12 mouse cellular contexts compared by ENCODE assay signal in the genomic region with DNA sequence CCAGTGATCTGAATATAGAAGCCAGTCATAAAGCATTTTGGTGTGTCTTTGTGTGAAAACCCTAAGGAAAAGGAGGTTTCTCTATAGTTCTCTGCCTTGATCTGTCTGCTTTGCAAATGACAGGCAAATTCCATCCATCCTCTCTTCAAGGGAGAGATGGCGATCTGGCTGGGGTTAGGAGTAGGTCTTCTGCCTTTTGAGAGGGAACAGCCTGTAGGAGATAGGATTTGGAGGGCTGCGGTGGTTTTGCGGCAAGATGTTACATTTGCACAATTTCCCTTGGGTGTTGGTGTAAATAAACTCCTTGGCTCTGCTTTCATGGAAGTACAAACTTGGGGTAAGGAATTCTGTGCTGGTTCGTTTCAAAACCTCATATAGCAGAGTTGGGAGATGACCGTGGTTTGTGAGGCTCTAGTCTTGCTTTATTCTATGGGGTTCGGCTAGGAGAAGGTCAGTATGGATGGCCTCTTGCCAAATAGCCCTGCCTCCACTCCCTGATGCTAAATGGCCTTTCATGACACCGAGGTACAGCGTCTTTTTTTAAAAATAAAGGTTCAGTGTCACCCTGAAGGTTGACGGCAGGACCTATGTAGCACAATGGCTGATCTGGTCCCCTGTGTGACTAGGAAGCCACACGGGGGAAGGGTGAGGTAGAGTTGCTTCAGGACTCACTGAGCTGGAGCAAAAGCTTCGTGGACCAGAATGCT.
DNase-seq lines count a peak whose midpoint lies in the region; ATAC-seq lines count a peak whose summit lies in the region.
"Had no signal": no experiment of that assay in that cellular context is flagged by ENCODE, and none has a peak within 500 bp of the region (broad histone marks: within the 10 kb centered on the region; RNA-seq: fewer than 3 reads in every experiment).

No protein-coding gene starts in this region.

- H3K4me3 ChIP-seq in forebrain, embryonic 14.5 days (ENCODE audit: low read depth, low read length) = peak overlapping the region; percentile 39
- peak overlapping the region; percentile 44 for H3K4me3 ChIP-seq in midbrain, embryonic 13.5 days (replicated peaks)
- no peak overlapping the region for H3K4me3 ChIP-seq in liver, embryonic 12.5 days
- H3K4me3 ChIP-seq: megakaryocyte, embryonic 14.5 days had no signal

- peak overlapping the region; percentile 62 for H3K4me2 ChIP-seq in forebrain, embryonic 14.5 days (ENCODE audit: low read length)
- peak overlapping the region; percentile 66 for H3K4me2 ChIP-seq in midbrain, embryonic 13.5 days (replicated peaks)
- H3K4me2 ChIP-seq in liver, embryonic 12.5 days = no peak overlapping the region

- 76% methylated on average over 11 of the region's 11 CpGs for WGBS in forebrain, embryonic 14.5 days
- WGBS in midbrain, embryonic 13.5 days = 73% methylated on average over 11 of the region's 11 CpGs
- 70% methylated on average over 11 of the region's 11 CpGs for WGBS in liver, embryonic 12.5 days (ENCODE audit: insufficient replicate concordance)

- H3K27me3 ChIP-seq in forebrain, embryonic 14.5 days (replicated peaks; ENCODE audit: control insufficient read depth, insufficient read depth, low read length) = no peaks in the 10 kb centered on the region
- no peaks in the 10 kb centered on the region for H3K27me3 ChIP-seq in midbrain, embryonic 13.5 days
- H3K27me3 ChIP-seq in liver, embryonic 12.5 days (replicated peaks) = peaks cover 25% of the 10 kb centered on the region

- H3K27ac ChIP-seq in forebrain, embryonic 14.5 days (ENCODE audit: low read depth, low read length) = peak overlapping the region; percentile 10; the same call in 1 of the 2 replicates
- H3K27ac ChIP-seq in midbrain, embryonic 13.5 days = peak overlapping the region; percentile 95; the same call in 1 of the 2 replicates
- no peak overlapping the region for H3K27ac ChIP-seq in liver, embryonic 12.5 days

- peak; percentile 66 for DNase-seq in cerebellum, adult 11-12 months
- DNase-seq in cerebellum, adult 9-10 months = peak; percentile 78
- DNase-seq in forebrain, embryonic 14.5 days (ENCODE audit: low spot score) = no peak
- DNase-seq: B cell, adult 2 months; kidney, postnatal 4 days; spleen, adult 18-20 months had no signal

- no peak for ATAC-seq in cerebellum, adult (ENCODE audit: insufficient number of reproducible peaks, low FRiP score, low TSS enrichment)
- no peak for ATAC-seq in forebrain, embryonic 14.5 days
- no peak for ATAC-seq in midbrain, embryonic 13.5 days
- ATAC-seq in erythroblast, adult 5-6 weeks (replicated peaks; ENCODE audit: low FRiP score, poor library complexity, severe bottlenecking) = no peak
- ATAC-seq in granulocyte monocyte progenitor cell, adult 5-6 weeks (replicated peaks; ENCODE audit: poor library complexity, severe bottlenecking) = no peak
- ATAC-seq in liver, embryonic 12.5 days = no peak

- H3K9me3 ChIP-seq in forebrain, embryonic 14.5 days (replicated peaks; ENCODE audit: control insufficient read depth, low read length) = no peaks in the 10 kb centered on the region
- no peaks in the 10 kb centered on the region for H3K9me3 ChIP-seq in midbrain, embryonic 13.5 days
- no peaks in the 10 kb centered on the region for H3K9me3 ChIP-seq in liver, embryonic 12.5 days (replicated peaks)

- H3K9ac ChIP-seq in forebrain, embryonic 14.5 days (ENCODE audit: low read length) = peak overlapping the region; percentile 64
- peak overlapping the region; percentile 68 for H3K9ac ChIP-seq in midbrain, embryonic 13.5 days (replicated peaks)
- no peak overlapping the region for H3K9ac ChIP-seq in liver, embryonic 12.5 days

- no peaks in the 10 kb centered on the region for H3K36me3 ChIP-seq in forebrain, embryonic 14.5 days (ENCODE audit: control insufficient read depth, insufficient read depth, low read length)
- no peaks in the 10 kb centered on the region for H3K36me3 ChIP-seq in midbrain, embryonic 13.5 days
- H3K36me3 ChIP-seq in liver, embryonic 12.5 days = no peaks in the 10 kb centered on the region

- H3K4me1 ChIP-seq in forebrain, embryonic 14.5 days (ENCODE audit: control insufficient read depth, insufficient read depth, low read length) = peaks cover 26% of the 10 kb centered on the region
- H3K4me1 ChIP-seq in midbrain, embryonic 13.5 days (replicated peaks) = peaks cover 81% of the 10 kb centered on the region
- no peaks in the 10 kb centered on the region for H3K4me1 ChIP-seq in liver, embryonic 12.5 days
- H3K4me1 ChIP-seq: megakaryocyte, embryonic 14.5 days had no signal
